Mouse (Mus musculus): Measurements from ENCODE around the gene Pck2.
A peak's percentile ranks its signal among the peaks of the same experiment; 100 is the strongest.

DNA sequence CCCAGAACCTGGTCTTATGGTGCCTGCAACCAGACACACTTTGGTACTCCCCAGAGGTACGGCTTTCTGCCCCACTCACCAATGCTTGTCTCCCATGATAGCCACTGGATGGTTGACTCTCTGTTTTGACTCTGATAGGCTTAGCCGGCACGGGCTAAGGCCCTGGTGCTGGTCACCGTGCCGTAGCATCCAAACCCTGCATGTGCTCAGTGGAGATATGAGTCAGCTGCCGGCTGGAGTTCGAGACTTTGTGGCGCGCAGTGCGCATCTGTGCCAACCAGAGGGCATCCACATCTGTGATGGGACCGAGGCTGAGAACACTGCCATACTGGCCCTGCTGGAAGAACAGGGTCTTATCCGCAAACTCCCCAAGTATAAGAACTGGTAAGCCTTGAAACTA lies 2.2 kb downstream of the Pck2 start:
- TF ChIP-seq CTCF (IDR thresholded peaks at IDR 0.05; ENCODE audit: control insufficient read depth, insufficient read depth, low read length) (no peak), POLR2A (IDR thresholded peaks at IDR 0.05; ENCODE audit: borderline replicate concordance, control insufficient read depth, low read depth, low read length) (peak; percentile 65; the same call in 1 of the 2 replicates)
